ENCODE assay signal across 30 mouse cellular contexts in genomic region chr11:107296176-107296575, GRCm38 (mm10).
DNase-seq lines count a peak whose midpoint lies in the region; ATAC-seq and TF ChIP-seq lines count a peak whose summit lies in the region.
"Had no signal": no experiment of that assay in that cellular context is flagged by ENCODE, and none has a peak within 500 bp of the region (broad histone marks: within the 10 kb centered on the region; RNA-seq: fewer than 3 reads in every experiment).

No protein-coding gene starts in this region.

- H3K4me3 ChIP-seq in kidney, adult 2 months (ENCODE audit: insufficient read depth, low read depth, low read length), result no peak overlapping the region
- no peak overlapping the region for H3K4me3 ChIP-seq in kidney, postnatal 0 days (replicated peaks; ENCODE audit: low read depth, low read length)
- H3K4me3 ChIP-seq: embryonic facial prominence, embryonic 13.5 days; erythroblast, embryonic 14.5 days; forebrain, embryonic 13.5 days; heart, embryonic 15.5 days; hindbrain, embryonic 13.5 days; limb, embryonic 13.5 days; liver, embryonic 13.5 days; midbrain, embryonic 10.5 days; neural tube, embryonic 15.5 days had no signal

- H3K27me3 ChIP-seq in kidney, adult 2 months (replicated peaks; ENCODE audit: control insufficient read depth, insufficient read depth, low read length), result no peaks in the 10 kb centered on the region
- H3K27me3 ChIP-seq in kidney, postnatal 0 days (ENCODE audit: insufficient read depth, low read length), result no peaks in the 10 kb centered on the region
- H3K27me3 ChIP-seq: CH12.LX; embryonic facial prominence, embryonic 13.5 days; forebrain, embryonic 13.5 days; heart, embryonic 15.5 days; hindbrain, embryonic 13.5 days; limb, embryonic 13.5 days; liver, embryonic 13.5 days; neural tube, embryonic 15.5 days had no signal

- TF ChIP-seq CTCF in kidney, adult 2 months (conservative IDR thresholded peaks at IDR 0.05; ENCODE audit: insufficient read depth, insufficient read length, low read depth, low read length), result no peak
- TF ChIP-seq CTCF in kidney, postnatal 0 days (IDR thresholded peaks at IDR 0.05; ENCODE audit: low read depth), result no peak

- no peaks in the 10 kb centered on the region for H3K36me3 ChIP-seq in kidney, adult 2 months (ENCODE audit: control insufficient read depth, insufficient read depth, low read length)
- no peaks in the 10 kb centered on the region for H3K36me3 ChIP-seq in kidney, postnatal 0 days (ENCODE audit: insufficient read depth, low read length)
- H3K36me3 ChIP-seq: heart, embryonic 15.5 days had no signal

- peak; percentile 16 for DNase-seq in 3134 (ENCODE audit: extremely low read depth, insufficient read length, low spot score)
- DNase-seq in kidney, adult 2 months, result peak; percentile 85
- peak; percentile 27 for DNase-seq in kidney, postnatal 0 days (ENCODE audit: low spot score)
- DNase-seq in left cerebral cortex, postnatal 10 days (ENCODE audit: extremely low spot score in 1 of 2, low spot score in 2 of 2), result no peak
- no peak for DNase-seq in B cell, adult 2 months
- no peak for DNase-seq in cerebellum, adult 9-11 months
- no peak for DNase-seq in urinary bladder, adult 18-20 months (ENCODE audit: low spot score in 2 of 2)
- DNase-seq: adrenal gland, adult 8-10 months; cerebellum, adult 18-20 months; cerebellum, postnatal 25 days; embryo, embryonic 11 days; heart, postnatal 36 days; liver, embryonic 13.5 days; lung, adult 2 months; lung, postnatal 36 days; thymus, adult 2 months; thymus, postnatal 4 days had no signal

- H3K4me1 ChIP-seq in kidney, adult 2 months (ENCODE audit: control insufficient read depth, insufficient read depth, low read length), result peaks cover 17% of the 10 kb centered on the region
- H3K4me1 ChIP-seq in kidney, postnatal 0 days (replicated peaks; ENCODE audit: insufficient read depth, low read length), result no peaks in the 10 kb centered on the region
- H3K4me1 ChIP-seq: embryonic facial prominence, embryonic 13.5 days; heart, embryonic 15.5 days; hindbrain, embryonic 13.5 days; limb, embryonic 13.5 days; liver, embryonic 13.5 days; midbrain, embryonic 10.5 days had no signal

- peaks cover 4% of the 10 kb centered on the region; the same call in 1 of the 2 replicates for H3K9me3 ChIP-seq in kidney, postnatal 0 days (replicated peaks; ENCODE audit: low read length)
- H3K9me3 ChIP-seq: embryonic facial prominence, embryonic 13.5 days; heart, embryonic 15.5 days; neural tube, embryonic 15.5 days had no signal

- H3K27ac ChIP-seq in kidney, adult 2 months (ENCODE audit: insufficient read depth, low read depth, low read length), result peak overlapping the region; percentile 41; the same call in 1 of the 2 replicates
- peak overlapping the region; percentile 47 for H3K27ac ChIP-seq in kidney, postnatal 0 days
- H3K27ac ChIP-seq: embryonic facial prominence, embryonic 13.5 days; forebrain, embryonic 13.5 days; heart, embryonic 15.5 days; hindbrain, embryonic 13.5 days; limb, embryonic 13.5 days; liver, embryonic 13.5 days; midbrain, embryonic 10.5 days; neural tube, embryonic 15.5 days had no signal

- H3K9ac ChIP-seq in kidney, postnatal 0 days (ENCODE audit: low read depth, low read length), result no peak overlapping the region
- H3K9ac ChIP-seq: embryonic facial prominence, embryonic 13.5 days; forebrain, embryonic 13.5 days; heart, embryonic 15.5 days; hindbrain, embryonic 13.5 days; limb, embryonic 13.5 days; liver, embryonic 13.5 days; neural tube, embryonic 15.5 days had no signal

- H3K4me2 ChIP-seq in kidney, postnatal 0 days (ENCODE audit: low read length), result no peak overlapping the region
- H3K4me2 ChIP-seq: embryonic facial prominence, embryonic 13.5 days; forebrain, embryonic 13.5 days; heart, embryonic 15.5 days; hindbrain, embryonic 13.5 days; limb, embryonic 13.5 days; liver, embryonic 13.5 days; neural tube, embryonic 15.5 days had no signal

- 41% methylated on average over 4 of the region's 4 CpGs for WGBS in kidney, adult 2 months
- 60% methylated on average over 4 of the region's 4 CpGs for WGBS in kidney, postnatal 0 days

- peak; percentile 79 for ATAC-seq in kidney, postnatal 0 days (replicated peaks; ENCODE audit: low FRiP score, low read depth)
- ATAC-seq in megakaryocyte, adult 5-6 weeks (ENCODE audit: poor library complexity, severe bottlenecking), result peak; percentile 45; the same call in 1 of the 2 replicates
- ATAC-seq: activated CD4-positive, CD25-positive, alpha-beta regulatory T cell, adult 4 months; forebrain, embryonic 13.5 days; inflammation-experienced regulatory T-cells, adult 6 months; midbrain, embryonic 16.5 days had no signal

- intact Hi-C loops in left cerebral cortex, postnatal 10 days (cut with DNase I), result no loop called here

- TF ChIP-seq POLR2A in kidney, adult 2 months (IDR thresholded peaks at IDR 0.05; ENCODE audit: low read depth, low read length), result no peak

Comparison
In these comparisons a context has a peak if more than half of its experiments do, and no peak if none do; other contexts are left out.
1. DNase-seq: peak in 3134 (single experiment), kidney, adult 2 months (single experiment) and kidney, postnatal 0 days (single experiment); none in left cerebral cortex, postnatal 10 days (0 of 2), B cell, adult 2 months (0 of 2), cerebellum, adult 9-11 months (single experiment) and urinary bladder, adult 18-20 months (0 of 2).